Mouse (Mus musculus) brain, embryonic 14.5 days (tissue): ENCODE measurements around the gene Nrm. TPM values are rescaled to one million over a fixed set of nuclear protein-coding genes. Genes with fewer than 3 reads are reported as not detected.

Experiments
- DNase-seq: peaks from one replicate; pipeline ENCODE4 v3.0.0-alpha.2; 2011; ENCODE audit warnings: low read depth
- CTCF ChIP-seq: fragments of 200-500 bp; IDR thresholded peaks from 2 replicates; pipeline ENCODE4 v1.5.1; 2012; ENCODE audit warnings: inconsistent platforms, mild to moderate bottlenecking, moderate library complexity, borderline replicate concordance; ENCODE audit not compliant: insufficient read depth, insufficient read length; ENCODE audit errors: extremely low read depth
- POLR2A ChIP-seq: fragments of 200-500 bp; IDR thresholded peaks from 2 replicates; pipeline ENCODE4 v1.6.1; 2012; ENCODE audit warnings: mild to moderate bottlenecking, inconsistent platforms, borderline replicate concordance; ENCODE audit not compliant: poor library complexity, insufficient read depth, insufficient read length, severe bottlenecking; ENCODE audit errors: extremely low read depth
- polyA plus RNA-seq: library from polyadenylated mRNA; depleted of rRNA; stranded (reverse); fragments of >200 nt; gene quantifications from 2 replicates; pipeline ENCODE4 v1.2.3, GENCODE M21; 2012; rRNA removed

Gene Nrm
- 26.9 and 38.3 TPM in 2 replicates for polyA plus RNA-seq

- TF ChIP-seq POLR2A (peak; percentile 60; the same call in 1 of the 2 replicates), CTCF (0 out of 2 replicates have a peak, but pooled peaks have one; percentile 19)
- peak; percentile 97 for DNase-seq
These were observed at the start of gene Nrm for GRCm38 (mm10) chr17:35861198-35861857. TSS of gene Nrm (plus strand) at chr17:35861318.

DNA sequence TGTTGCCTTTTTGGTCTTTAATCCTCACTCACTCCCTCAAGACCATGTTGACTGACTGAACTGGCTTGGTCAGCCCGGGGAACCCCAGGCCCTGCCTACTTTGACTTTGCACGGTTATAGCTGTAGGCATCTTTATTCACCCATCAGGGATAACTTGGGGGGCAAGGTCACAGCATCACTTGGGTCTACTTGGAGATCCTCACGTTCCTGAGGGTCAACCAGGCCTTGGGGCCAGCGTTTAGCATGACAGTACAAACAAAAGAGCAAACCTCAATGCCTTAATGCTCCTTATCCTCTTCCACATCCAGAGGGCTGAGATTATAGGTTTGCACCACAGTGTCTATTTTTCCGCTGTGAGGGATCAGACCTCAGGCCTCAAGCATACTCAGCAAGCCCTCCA, 48.8 kb upstream of the Nrm start:
- DNase-seq, result no peak
- TF ChIP-seq CTCF, result no peak
- TF ChIP-seq POLR2A, result no peak

GRCm38 (mm10) chr17:35812736-35813135, 48.4 kb upstream of the Nrm start:
- no peak for TF ChIP-seq CTCF
- no peak for DNase-seq

- DNase-seq, result peak; percentile 89
These were observed 47.9 kb upstream of the Nrm start for GRCm38 (mm10) chr17:35813245-35813647.

DNA sequence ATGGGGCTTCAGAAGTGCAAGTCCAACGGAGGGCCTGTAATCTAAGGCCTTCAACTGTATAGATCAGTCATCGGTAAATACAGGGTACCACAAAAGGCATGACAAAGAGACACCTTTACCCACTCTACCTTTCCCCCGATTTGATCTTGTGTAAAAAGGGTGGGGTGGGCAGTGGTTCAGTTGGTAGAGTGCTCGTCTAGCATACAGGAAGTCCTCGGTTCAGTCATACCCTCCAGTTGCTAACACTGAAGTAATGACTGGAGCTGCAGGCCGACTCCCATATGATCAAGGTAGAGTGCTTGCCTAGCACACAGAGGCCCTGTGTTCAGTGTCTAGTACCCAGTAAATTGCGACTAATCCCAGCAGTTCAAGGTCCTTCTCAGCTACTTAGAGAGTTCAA, 47.5 kb upstream of the Nrm start:
- no peak for DNase-seq
- TF ChIP-seq CTCF, result no peak
- no peak for TF ChIP-seq POLR2A

More at GRCm38 (mm10) chr17:35813245-35813647, 47.9 kb upstream of the Nrm start:
- TF ChIP-seq POLR2A (no peak), CTCF (no peak)

- no peak for DNase-seq
- no peak for TF ChIP-seq POLR2A
- TF ChIP-seq CTCF, result no peak
These were observed 46.4 kb upstream of the Nrm start for GRCm38 (mm10) chr17:35814678-35815077.

DNA sequence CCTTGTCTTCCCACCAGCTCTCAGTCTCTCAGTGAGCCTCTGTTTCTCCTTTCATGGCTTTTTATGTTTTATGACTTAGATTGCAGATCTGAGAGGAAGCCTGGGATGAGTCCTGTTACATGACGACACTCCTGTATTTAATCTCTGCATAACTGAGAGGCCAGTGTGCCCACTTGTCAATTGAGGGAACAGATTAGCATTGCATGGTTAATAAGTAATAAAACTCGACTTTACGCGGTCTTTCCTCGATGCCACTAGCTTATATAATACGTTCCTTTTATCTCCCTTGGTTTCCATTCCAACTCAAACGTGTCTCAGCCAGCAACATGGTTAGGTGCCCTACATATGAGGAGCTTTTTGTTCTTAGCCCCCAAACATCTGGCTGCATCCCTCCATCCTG, 45.3 kb upstream of the Nrm start:
- DNase-seq, result no peak
- TF ChIP-seq POLR2A (no peak), CTCF (no peak)

GRCm38 (mm10) chr17:35816686-35817085, 44.4 kb upstream of the Nrm start:
- TF ChIP-seq POLR2A (no peak), CTCF (no peak)
- DNase-seq, result no peak

DNA sequence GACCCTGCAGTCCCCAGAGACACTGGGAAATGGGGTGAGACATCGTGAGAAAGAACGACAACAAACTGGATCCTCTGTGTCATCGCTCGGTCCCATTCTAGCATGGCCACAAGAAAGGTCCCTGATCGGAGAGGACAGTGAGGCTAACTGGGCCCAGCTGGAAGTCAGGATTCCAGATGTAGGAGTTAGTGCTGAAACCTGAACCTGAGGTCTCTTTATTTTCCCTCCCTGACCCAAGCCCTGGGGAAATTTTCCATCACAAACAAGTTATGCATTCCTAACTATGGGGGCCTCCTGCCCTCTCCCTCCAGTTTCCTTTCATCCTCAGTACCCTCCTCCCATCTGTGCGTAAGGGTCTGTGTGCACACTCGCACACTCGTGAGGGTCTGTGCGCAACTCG, 43.9 kb upstream of the Nrm start:
- DNase-seq, result no peak

DNA sequence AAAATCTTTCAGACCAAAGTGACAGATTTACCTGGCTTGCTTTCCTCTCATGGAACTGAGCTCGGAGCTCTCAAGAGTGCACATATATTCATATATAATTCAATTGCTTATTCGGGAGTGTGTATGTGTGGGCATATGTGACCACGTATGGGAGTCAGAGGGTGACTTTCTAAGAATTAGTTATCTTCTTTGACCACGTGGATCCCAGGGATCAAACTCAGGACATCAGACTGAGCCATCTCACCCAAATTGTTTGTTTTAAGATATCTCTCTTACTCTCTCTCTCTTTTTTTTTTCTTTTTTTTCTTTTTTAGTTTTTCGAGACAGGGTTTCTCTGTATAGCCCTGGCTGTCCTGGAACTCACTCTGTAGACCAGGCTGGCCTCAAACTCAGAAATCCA, 41.0 kb upstream of the Nrm start:
- TF ChIP-seq CTCF, result no peak
- no peak for DNase-seq

More for the DNA sequence above, 43.9 kb upstream of the Nrm start:
- TF ChIP-seq POLR2A, result no peak
- TF ChIP-seq CTCF, result no peak

GRCm38 (mm10) chr17:35821439-35822430, 39.4 kb upstream of the Nrm start, which contains the start of gene Ier3:
TSS of gene Ier3 (plus strand) at chr17:35821684.
- DNase-seq, result peak; percentile 86
- no peak for TF ChIP-seq CTCF
- TF ChIP-seq POLR2A, result peak; percentile 41; the same call in 1 of the 2 replicates

DNA sequence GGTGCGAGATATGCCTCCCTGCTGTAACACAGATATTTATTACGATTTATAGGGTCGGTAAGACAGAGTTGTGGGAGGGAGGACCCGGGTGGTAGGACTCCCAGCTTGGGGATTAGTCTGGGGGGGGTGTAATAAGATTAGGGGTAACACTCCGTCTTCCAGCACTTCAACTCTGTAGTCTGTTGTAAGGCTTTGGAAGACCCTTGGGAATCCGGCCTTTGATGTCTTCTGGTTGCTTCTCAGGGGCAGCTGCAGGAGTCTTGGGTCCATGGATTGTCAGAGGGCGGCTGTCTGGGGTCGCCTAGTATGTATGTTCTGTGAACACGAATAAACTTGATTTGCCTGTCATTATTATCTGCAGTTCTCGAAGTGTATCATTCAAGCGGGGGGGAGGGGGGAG, 38.6 kb upstream of the Nrm start:
- DNase-seq, result no peak
- TF ChIP-seq POLR2A, result no peak
- no peak for TF ChIP-seq CTCF
